In the genomic region with DNA sequence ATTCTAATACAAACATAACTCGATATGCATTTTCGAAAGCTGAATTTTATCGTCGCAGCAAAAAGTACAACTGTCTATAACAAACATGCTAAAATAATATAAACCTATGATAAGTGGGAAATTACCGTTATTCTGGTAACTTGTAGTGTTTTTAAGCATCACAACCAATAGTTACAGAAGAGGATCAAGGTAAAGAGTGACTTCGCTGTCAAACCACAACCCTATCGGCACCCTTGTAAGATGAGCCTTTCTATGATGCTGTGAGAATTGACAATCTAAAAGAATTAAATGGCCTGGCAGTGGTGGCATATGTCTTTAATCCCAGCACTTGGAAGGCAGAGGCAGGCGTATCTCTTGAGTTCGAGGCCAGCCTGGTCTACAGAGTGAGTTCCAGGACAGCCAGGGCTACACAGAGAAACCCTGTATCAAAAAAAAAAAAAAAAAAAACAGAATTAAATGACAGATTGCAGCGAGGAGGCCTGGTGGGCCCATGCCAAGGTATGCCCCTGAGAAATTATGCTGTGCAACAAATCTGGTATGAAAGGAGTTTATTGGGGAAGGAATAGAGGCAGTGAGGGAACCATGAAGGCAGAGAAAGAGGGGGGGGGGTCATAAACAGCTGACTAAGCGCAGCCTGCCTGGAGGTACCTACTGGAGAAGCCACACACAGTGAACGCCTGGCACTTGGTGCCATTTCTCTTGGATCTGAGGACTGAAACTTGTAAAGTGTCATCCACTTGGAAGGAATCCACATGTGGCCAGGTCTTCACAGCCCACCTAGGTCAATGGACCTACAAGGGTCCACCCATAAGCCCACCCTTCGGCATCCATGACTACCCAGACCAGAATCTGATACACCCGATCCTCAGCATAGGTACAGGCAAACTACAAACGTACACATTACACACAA, we compare ENCODE assay signal across 1 mouse cellular context.
TF ChIP-seq lines count a peak whose summit lies in the region.

No protein-coding gene starts in this region.

TF ChIP-seq in MEL, 35 proteins besides CTCF, POLR2A, EP300 and RAD21 (continued from another document):
- TF ChIP-seq MAX (IDR thresholded peaks at IDR 0.05; ENCODE audit: low read length): peak; percentile 20; the same call in 1 of the 2 replicates
- TF ChIP-seq ZKSCAN1 (IDR thresholded peaks at IDR 0.05; ENCODE audit: low read depth, low read length): peak; percentile 94
- TF ChIP-seq RCOR1 (IDR thresholded peaks at IDR 0.05; ENCODE audit: low read depth, low read length): no peak
- no peak for TF ChIP-seq TBP (IDR thresholded peaks at IDR 0.05; ENCODE audit: low read depth, low read length)
TF ChIP-seq in MEL: peak in this region for 4.
